Mouse (Mus musculus) ovary, postnatal 14 days (tissue): ENCODE results near the gene Ptprk.

Experiments used
- DNase-seq: peaks from one replicate; pipeline ENCODE4 v3.0.0; 2022; ENCODE audit warnings: low spot score

Gene Ptprk

GRCm38 (mm10) chr10:28297531-28297930, 222.9 kb downstream of the Ptprk start:
- no peak for DNase-seq

GRCm38 (mm10) chr10:28299207-28299606, 224.6 kb downstream of the Ptprk start:
- DNase-seq: no peak

GRCm38 (mm10) chr10:28303856-28304255, 229.2 kb downstream of the Ptprk start:
- no peak for DNase-seq

GRCm38 (mm10) chr10:28304292-28304875, 229.8 kb downstream of the Ptprk start:
- no peak for DNase-seq

GRCm38 (mm10) chr10:28306451-28307086, 231.9 kb downstream of the Ptprk start:
- DNase-seq: peak; percentile 25

- DNase-seq: no peak
These were observed 236.7 kb downstream of the Ptprk start for GRCm38 (mm10) chr10:28311369-28311768.

GRCm38 (mm10) chr10:28322995-28323394, 248.4 kb downstream of the Ptprk start:
- DNase-seq: no peak

- no peak for DNase-seq
These were observed 260.6 kb downstream of the Ptprk start for GRCm38 (mm10) chr10:28335232-28335631.

- no peak for DNase-seq
These were observed 263.9 kb downstream of the Ptprk start for GRCm38 (mm10) chr10:28338536-28338935.

GRCm38 (mm10) chr10:28345196-28345681, 270.6 kb downstream of the Ptprk start:
- no peak for DNase-seq

GRCm38 (mm10) chr10:28365291-28365690, 290.7 kb downstream of the Ptprk start:
- no peak for DNase-seq

GRCm38 (mm10) chr10:28366065-28366677, 291.6 kb downstream of the Ptprk start:
- no peak for DNase-seq

- DNase-seq: no peak
These were observed 295.2 kb downstream of the Ptprk start for GRCm38 (mm10) chr10:28369808-28370207.

GRCm38 (mm10) chr10:28374874-28375273, 300.3 kb downstream of the Ptprk start:
- DNase-seq: no peak

GRCm38 (mm10) chr10:28379752-28380488, 305.3 kb downstream of the Ptprk start:
- no peak for DNase-seq

GRCm38 (mm10) chr10:28387563-28388222, 313.1 kb downstream of the Ptprk start:
- DNase-seq: no peak

- no peak for DNase-seq
These were observed 316.5 kb downstream of the Ptprk start for GRCm38 (mm10) chr10:28391168-28391567.

- no peak for DNase-seq
These were observed 321.2 kb downstream of the Ptprk start for GRCm38 (mm10) chr10:28395610-28396519.

- no peak for DNase-seq
These were observed 321.9 kb downstream of the Ptprk start for GRCm38 (mm10) chr10:28396520-28396915.

- DNase-seq: no peak
These were observed 327.2 kb downstream of the Ptprk start for GRCm38 (mm10) chr10:28401796-28402195.

GRCm38 (mm10) chr10:28408980-28409379, 334.4 kb downstream of the Ptprk start:
- no peak for DNase-seq
